Mouse (Mus musculus) neutrophil, adult 5-6 weeks (primary cell): ENCODE results near the gene Trim28. TPM values are rescaled to one million over a fixed set of nuclear protein-coding genes. Genes with fewer than 3 reads are reported as not detected.
"Not testable (repeated sequence)": the region's sequence is repeated elsewhere in the genome, so short reads cannot be mapped to it uniquely, and the experiment has no call there.

Source experiments
- ATAC-seq: fragments of 151-379, 151-347 bp; 2 replicates; pipeline ENCODE4 v1.8.0; 2017; ENCODE audit warnings: mild to moderate bottlenecking, moderate TSS enrichment; ENCODE audit not compliant: insufficient number of reproducible peaks, poor library complexity, low FRiP score, severe bottlenecking; ENCODE audit errors: extremely low read depth
- total RNA-seq: library from RNA; stranded (forward); fragments of 200-1000 nt; gene quantifications from 2 replicates; pipeline ENCODE4 v1.2.3, GENCODE M21; 2017

Trim28 gene
- total RNA-seq, 1 experiment from 2014 or later = 194 TPM

DNA sequence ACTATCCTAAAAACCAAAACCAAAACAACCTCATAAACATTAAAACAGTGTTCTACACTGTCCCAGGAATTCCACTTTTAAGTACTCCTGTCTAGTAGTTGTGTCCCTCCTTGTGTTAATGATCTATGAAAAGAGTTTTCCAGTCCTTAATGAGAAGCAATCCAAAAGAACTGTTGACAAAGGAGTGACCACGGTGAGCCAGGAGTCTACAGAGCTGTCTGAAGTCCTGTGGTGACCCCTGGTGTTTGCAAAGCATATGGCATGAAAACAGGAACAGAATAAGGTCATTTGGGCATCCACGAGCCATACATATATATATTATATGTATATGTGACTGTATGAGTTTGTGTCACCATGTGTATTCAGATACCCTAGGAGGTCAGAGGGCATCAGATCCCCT lies 47.2 kb downstream of the Trim28 start:
- peak; percentile 87 for ATAC-seq

DNA sequence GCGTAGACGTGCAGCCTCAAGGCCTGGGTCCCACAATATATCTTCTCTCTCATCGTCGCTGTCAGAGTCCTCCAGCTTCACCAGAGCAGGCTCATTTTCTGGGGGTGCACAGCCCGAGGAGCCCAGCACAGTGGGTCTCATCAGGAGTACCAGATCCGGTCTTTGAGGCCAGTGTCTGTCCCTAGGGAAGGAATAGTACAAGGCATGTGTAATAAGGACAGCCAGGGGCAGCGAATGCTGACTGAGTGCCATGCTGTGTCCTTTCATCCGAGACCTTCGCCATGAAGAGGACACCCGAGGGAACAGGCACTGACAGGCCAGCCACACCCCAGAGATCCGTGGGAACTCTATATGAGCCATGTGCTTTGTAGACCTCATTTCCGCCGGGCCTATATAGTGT lies 54.1 kb downstream of the Trim28 start:
- ATAC-seq = no peak

DNA sequence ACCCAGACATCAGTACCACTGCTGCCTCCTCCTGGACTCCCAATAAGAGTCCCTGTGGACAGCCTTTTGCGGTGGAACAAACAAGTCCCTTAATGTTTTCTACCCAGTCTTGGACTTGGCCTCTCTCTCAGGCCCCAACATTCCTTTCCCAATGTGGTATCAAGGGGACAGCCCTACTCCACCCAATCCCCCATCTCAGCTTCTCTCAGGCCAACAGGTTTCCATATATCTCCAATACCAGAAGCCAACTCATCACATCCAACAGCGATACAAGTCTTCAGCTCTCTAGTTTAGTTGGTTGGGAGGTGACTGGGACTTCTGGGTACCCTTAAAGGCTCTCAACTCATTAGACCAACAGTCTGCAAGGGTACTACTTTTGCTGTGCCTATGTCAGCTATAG lies 54.6 kb downstream of the Trim28 start:
- no peak for ATAC-seq

DNA sequence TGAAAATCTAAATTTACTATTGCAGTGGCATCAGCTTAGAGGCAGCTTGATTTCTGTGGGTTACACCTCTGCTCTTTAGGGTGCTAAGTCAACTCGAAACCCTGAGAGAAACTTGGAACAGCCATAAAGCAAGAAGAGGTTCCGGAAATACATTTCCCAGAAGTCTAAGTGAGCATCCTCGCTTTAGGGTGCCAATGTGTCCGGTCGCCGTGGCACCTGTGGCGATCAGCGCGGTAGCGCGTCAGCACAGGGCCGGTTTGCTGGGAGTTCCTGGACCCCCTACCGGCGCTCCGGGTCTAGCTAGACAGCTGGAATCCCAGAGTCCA lies 55.0 kb downstream of the Trim28 start:
- ATAC-seq = 0 out of 2 replicates have a peak, but pooled peaks have one; percentile 0

DNA sequence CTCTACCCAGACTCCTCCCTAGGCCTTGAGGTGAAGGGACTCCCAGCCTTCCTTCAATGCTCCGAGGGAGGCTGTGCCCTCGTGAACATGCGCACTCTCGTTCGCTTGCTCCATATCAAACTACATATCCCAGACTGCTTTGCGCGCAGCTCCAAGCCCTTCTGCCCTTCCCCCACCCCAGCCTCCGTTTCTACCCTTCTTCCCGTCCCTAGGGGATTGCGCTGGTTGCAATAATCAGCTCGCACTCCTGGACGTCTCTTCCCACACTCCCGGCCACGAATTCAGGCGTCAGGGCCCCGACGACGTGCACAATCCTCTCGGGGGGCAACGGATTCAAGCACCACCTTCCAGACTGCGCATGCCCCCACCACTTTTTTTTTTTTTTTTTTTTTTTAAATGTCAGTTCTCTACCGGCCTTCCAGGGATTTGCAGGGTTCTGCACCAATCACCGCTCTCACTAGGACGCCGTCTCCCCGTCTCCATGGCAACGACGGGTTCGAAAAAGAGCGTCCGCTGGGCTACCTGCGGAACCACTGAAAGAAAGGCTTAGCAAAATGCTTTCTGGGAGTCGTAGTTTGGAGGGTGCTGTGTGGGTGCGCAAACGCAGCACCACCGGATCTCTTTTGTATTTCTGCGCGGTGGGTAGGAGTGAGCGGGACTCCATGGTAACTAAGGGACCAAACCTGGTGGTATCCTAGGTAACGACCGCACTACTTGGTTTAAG lies 55.5 kb downstream of the Trim28 start, which contains the start of gene Mzf1:
Mzf1 (minus strand) TSS at position 478 of the 724 bp plus-strand sequence.
- ATAC-seq = peak; percentile 90

DNA sequence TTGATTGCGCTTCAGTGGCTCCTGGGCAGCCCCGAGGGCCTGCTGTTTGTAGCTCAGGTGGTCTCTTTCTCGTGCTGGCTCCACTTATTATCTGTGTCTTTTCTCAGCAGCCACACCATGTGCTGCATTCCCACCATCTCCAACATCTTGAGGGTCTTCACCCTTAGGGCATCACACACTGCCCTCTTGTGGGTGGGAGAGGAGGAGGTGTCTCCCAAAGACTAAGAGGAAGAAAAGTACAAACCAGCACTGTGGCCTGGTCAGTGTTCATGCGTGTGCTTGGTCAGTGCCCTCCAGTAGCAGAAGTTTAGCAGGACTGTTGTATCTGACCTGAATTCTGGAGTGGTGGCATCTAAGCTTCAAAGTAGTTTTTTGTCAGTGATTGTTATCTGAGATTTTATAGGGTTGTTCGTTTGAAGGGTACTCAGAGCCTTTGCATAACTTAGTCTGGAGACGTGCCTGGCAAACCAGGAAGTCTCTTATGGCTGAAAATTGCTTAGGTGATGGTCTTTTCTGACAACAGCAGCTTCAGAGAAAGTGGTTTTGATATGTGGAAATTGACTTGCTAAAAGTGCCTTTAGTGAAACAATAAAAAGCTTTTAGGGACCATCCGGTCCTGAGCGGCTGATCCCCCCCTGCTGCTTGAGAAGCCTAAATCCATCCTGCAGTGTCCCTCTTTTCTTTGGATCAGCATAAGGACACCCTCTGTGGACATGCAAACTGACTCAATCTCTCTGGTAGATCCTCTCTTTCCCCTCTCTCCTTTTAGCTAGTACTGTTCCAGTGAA lies 58.2 kb downstream of the Trim28 start:
- no peak for ATAC-seq

DNA sequence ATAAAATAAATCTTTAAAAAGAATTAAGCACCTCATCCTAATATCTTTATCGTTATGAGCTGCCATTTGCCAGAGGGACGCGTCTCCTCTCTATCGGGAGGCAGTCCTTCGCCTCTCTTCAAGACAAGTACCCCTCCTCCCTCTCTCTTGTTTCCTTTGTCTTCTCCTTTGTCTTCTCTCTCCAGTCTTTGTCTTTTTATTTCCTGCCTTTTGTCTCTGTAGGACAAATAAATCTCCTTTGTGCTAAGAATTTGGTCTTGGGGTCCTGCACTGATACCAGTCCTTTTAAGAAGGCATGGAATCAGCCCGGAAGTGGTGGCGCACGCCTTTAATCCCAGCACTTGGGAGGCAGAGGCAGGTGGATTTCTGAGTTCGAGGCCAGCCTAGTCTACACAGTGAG lies 60.6 kb downstream of the Trim28 start:
- ATAC-seq = no peak

DNA sequence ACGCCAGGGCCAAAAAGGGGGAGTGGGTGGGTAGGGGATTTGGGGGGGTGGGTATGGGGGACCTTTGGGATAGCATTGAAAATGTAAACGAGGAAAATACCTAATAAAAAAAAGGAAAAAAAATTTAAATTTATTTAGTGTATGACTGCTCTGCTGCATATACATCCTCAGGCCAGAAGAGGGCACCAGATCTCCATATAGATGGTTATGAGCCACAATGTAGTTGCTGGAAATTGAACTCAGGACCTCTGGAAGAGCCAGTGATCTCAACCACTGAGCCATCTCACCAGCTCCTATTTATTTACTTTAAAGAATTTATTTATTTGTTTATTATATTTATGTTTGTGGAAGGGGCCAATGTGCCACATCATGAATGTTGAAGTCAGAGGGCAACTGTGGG lies 64.5 kb downstream of the Trim28 start:
- not testable (repeated sequence) for ATAC-seq

DNA sequence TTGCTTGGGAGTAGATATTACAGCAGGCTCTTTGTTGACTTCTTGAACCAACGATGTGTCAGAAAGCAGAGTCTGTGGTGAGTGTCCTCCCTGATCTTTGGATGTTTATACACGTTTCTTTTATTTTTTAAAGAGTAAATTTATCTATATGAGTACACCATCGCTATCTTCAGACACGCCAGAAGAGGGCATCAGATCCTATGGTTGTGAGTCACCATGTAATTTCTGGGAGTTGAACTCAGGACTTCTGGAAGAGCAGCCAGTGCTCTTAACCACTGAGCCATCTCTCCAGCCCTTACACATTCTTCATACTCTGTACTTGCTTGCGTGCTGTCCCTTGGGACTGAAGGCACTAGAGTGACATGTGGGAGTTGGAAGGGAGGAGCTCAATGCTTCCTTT lies 73.4 kb downstream of the Trim28 start:
- ATAC-seq = no peak

Other genes starting within 250 kb of the Trim28 start
- gene Zscan18, start 195.5 kb upstream of the Trim28 start, total RNA-seq = 0.98 and 2.9 TPM in 2 replicates
- gene Zfp329, start 180.3 kb upstream of the Trim28 start, total RNA-seq = 24.2 and 29.3 TPM in 2 replicates
- gene Zfp110, start 164.4 kb upstream of the Trim28 start, total RNA-seq = 112 and 114 TPM in 2 replicates
- 2.9 and 4.8 TPM in 2 replicates for gene Zfp128, start 117.9 kb upstream of the Trim28 start, total RNA-seq
- 3.6 and 5.9 TPM in 2 replicates for gene Zscan22, start 101.3 kb upstream of the Trim28 start, total RNA-seq
- gene Rps5, start 76.8 kb upstream of the Trim28 start, total RNA-seq = 425 and 483 TPM in 2 replicates
- gene Rnf225, start 71.7 kb upstream of the Trim28 start, total RNA-seq = 1.2 and 1.7 TPM in 2 replicates
- 5.0 and 5.5 TPM in 2 replicates for gene Zfp324, start 33.3 kb upstream of the Trim28 start, total RNA-seq
- gene Zfp446, start 21.3 kb upstream of the Trim28 start, total RNA-seq = 5.1 and 7.4 TPM in 2 replicates
- 0.81 TPM in 1 of 2 replicates, not detected in the other for gene Slc27a5, start 922 bp upstream of the Trim28 start, total RNA-seq
- 1.1 and 3.6 TPM in 2 replicates for gene Zbtb45, start 10.9 kb downstream of the Trim28 start, total RNA-seq
- gene Chmp2a, start 35.7 kb downstream of the Trim28 start, total RNA-seq = 199 and 209 TPM in 2 replicates
- 75.1 and 83.5 TPM in 2 replicates for gene Ube2m, start 39.2 kb downstream of the Trim28 start, total RNA-seq
- 0.70 and 1.1 TPM in 2 replicates for gene Mzf1, start 55.6 kb downstream of the Trim28 start, total RNA-seq
- not detected in 2 replicates for gene Vmn1r85, start 96.1 kb downstream of the Trim28 start, total RNA-seq
- not detected in 2 replicates for gene Vmn1r86, start 120.8 kb downstream of the Trim28 start, total RNA-seq
- not detected in 2 replicates for gene Vmn1r87, start 141.0 kb downstream of the Trim28 start, total RNA-seq
- gene Vmn1r88, start 160.5 kb downstream of the Trim28 start, total RNA-seq = 0.58 TPM in 1 of 2 replicates, not detected in the other
- gene Vmn1r89, start 213.9 kb downstream of the Trim28 start, total RNA-seq = not detected in 2 replicates